Mouse (Mus musculus) adrenal gland, postnatal 25 days (tissue): Measurements from ENCODE around the gene Fthl17f. TPM values are rescaled to one million over a fixed set of nuclear protein-coding genes. Genes with fewer than 3 reads are reported as not detected.
"Not testable (repeated sequence)": the region's sequence is repeated elsewhere in the genome, so short reads cannot be mapped to it uniquely, and the experiment has no call there.

Experiments used
- DNase-seq: peaks from one replicate; pipeline ENCODE4 v3.0.0; 2021; ENCODE audit warnings: mixed read lengths
- long read RNA-seq: library from polyadenylated mRNA; stranded (forward); transcript quantifications from one replicate; pipeline ENCODE4 v2.0.0, GENCODE M21; 2021
- total RNA-seq: library from RNA; stranded (reverse); gene quantifications from 2 replicates; pipeline ENCODE4 v1.2.3, GENCODE M21; 2021

The Fthl17f gene
- not detected in 2 replicates for total RNA-seq
- long read RNA-seq = 0 reads

DNA sequence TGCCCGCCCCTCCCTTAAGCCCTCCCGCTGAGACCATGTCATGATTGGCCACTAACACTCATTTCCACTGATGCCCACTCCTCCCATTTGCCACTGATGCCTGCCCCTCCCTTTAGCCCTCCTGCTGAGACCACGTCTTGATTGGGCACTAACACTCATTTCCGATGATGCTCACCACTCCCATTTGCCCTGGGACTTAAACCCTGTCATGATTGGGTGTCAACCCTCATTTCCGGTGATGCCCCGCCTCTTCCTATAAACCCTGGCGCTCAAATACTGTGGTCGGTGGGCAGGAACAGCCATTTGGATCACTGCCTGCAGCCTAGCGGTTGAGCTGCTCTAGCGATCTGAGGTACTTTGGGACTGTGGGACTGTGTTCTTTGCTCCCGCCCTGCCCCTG lies at the start of gene Fthl17f:
TSS of gene Fthl17f (plus strand) at position 301 of the 400 bp plus-strand sequence.
- not testable (repeated sequence) for DNase-seq

DNA sequence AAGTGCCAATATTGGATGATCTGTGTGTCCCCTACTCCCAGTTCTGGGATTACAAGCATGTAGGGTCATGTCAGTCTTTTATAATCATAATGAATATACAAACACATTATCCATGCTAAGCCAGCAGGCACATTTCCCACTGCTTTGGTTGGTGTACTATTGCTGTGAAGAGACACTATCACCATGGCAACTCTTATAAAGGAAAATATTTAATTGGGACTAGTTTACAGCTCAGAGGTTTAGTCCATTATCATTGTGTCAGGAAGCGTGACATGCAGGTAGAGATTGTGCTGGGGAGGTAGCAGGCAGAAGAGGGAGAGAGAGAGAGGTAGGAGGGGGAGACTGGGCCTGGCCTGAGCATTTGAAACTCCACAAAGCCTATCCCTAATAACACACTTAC lies 46.7 kb upstream of the Fthl17f start:
- no peak for DNase-seq

DNA sequence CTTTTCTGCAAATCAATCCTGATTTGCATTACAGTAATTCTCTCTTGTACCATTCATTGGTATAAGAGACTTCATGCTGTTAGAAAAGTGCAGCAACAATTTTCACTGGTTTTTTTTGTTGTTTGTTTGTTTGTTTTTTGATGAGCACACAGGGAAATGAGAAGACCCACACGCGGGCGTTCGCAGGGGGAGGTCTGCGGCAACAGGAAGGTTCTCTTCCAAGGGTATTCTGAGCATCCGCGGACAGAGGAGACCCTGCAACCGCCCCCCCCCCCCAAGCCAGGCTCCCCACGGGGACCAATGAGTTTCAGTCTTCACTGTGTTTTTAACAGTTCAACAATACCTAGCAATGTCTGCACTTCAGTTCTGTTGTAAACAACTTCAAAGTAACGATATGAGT lies 43.3 kb upstream of the Fthl17f start:
- no peak for DNase-seq

DNA sequence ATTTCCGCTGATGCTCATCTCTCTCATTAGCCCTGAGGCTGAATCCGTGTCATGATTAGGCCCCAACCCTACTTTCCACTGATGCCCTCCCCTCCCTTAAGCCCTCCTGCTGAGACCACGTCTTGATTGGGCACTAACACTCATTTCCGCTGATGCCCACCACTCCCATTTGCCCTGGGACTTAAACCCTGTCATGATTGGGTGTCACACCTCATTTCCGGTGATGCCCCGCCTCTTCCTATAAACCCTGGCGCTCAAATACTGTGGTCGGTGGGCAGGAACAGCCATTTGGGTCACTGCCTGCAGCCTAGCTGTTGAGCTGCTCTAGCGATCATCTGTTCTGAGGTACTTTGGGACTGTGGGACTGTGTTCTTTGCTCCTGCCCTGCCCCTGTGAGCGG lies 29.6 kb upstream of the Fthl17f start, which contains the start of gene Fthl17e:
TSS of gene Fthl17e (plus strand) at position 301 of the 400 bp plus-strand sequence.
- not testable (repeated sequence) for DNase-seq

DNA sequence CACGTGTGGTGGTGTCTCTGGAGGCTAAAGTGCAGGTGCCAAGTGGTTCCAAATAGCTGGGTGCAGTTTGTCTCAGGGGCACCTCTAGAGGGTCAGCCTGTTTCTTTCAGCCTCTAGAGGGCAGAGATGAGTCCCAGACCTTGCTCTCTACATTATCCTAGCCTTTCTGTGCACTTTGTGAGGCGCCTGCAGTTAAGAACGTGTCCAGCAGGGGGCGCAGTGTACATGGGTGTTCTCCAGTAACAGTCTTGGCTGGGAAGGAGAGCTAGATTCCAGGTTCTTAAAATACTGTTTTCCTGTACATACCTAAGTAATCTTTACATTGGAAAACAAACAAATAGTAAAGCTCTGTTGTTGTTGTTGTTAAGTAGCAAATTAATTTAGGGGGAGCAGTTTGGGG lies 21.2 kb upstream of the Fthl17f start:
- not testable (repeated sequence) for DNase-seq

DNA sequence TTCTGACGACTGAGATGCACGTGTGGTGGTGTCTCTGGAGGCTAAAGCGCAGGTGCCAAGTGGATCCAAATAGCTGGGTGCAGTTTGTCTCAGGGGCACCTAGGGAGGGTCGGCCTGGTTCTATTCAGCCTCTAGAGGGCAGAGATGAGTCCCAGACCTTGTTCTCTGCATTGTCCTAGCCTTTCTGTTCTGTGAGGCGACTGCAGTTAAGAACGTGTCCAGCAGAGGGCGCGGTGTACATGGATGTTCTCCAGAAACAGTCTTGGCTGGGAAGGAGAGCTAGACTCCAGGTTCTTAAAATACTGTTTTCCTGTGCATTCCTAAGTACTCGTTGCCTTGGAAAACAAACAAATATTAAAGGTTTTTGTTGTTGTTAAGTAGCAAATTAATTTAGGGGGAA lies 1.9 kb upstream of the Fthl17f start:
- peak; percentile 57 for DNase-seq

DNA sequence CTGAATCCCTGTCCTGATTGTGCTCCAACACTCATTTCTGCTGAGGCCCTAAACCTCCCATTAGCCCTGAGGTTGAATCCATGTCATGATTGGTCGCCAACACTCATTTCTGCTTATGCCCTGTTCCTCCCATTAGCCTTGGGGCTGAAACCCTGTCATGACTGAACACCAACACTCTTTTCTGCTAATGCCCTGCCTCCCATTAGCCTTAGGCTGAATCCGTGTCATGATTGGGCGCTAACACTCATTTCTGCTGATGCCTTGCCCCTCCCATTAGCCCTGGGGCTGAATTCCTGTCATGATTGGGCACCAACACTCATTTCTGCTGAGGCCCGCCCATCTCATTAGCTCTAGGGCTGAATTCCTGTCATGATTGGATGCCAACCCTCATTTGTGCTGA lies 714 bp upstream of the Fthl17f start:
- DNase-seq = no peak

DNA sequence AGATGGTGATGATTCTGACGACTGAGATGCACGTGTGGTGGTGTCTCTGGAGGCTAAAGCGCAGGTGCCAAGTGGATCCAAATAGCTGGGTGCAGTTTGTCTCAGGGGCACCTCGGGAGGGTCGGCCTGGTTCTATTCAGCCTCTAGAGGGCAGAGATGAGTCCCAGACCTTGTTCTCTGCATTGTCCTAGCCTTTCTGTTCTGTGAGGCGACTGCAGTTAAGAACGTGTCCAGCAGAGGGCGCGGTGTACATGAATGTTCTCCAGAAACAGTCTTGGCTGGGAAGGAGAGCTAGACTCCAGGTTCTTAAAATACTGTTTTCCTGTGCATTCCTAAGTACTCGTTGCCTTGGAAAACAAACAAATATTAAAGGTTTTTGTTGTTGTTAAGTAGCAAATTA lies 14.9 kb downstream of the Fthl17f start:
- DNase-seq = peak; percentile 65

DNA sequence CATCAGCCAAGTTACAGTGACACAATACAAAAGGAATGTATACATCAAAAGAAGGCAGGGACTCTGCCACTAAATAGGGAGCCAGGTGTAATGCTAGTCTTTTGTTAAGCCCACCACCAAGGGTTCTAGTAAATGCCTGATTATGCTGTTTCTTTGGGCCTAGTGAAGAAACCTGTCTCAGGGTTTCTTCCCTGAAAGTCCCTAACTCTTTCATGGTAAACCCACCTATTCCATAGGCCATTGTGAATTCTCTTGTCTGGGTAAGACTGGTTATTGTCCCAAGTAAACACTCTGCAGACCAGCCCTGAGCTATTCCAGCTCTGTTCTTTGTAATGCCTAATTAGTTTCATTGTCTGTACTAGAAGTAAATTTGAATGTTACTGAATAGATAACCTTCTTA lies 32.3 kb downstream of the Fthl17f start:
- not testable (repeated sequence) for DNase-seq

DNA sequence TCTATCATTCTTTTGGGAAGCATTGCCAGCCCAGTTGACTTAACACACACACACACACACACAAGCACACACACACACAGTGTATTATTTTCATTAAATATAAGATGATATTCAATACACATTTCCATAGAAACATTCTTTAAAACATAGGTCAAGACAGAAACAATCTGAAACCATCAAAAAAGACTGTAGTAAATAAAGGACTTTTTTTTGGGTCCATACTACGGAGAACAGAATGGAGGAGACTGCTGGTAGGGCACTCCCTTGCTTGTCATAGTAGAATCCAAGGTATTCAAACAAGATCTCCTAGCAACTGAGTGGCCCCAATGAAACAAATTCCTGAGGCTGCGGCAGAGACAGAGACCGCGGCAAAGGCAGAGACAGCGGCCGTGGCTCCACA lies 41.4 kb downstream of the Fthl17f start, which contains the start of gene 4930402K13Rik:
TSS of gene 4930402K13Rik (plus strand) at position 301 of the 400 bp plus-strand sequence.
- DNase-seq = no peak

DNA sequence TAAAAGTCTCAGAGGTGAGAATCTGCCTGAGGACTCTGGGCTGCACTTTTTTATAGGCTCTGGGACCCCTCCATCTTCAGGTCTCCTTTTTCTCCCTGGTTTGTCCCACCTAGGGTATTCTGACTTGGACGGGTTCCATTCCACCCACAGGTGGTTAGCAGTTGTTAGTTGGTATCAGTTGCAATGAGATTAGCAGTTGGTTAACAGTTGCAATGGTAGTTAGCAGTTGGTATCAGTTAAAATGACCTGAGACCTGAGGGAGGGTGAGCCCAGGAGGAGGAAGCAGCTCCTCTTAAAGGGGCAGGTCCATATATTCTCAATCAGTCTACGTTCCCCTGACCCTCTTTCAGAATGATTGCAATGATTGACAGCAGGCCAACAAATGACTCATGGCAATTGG lies 47.6 kb downstream of the Fthl17f start:
- no peak for DNase-seq

Other genes with a start within 250 kb of the Fthl17f start
- not detected in 2 replicates for gene Gm6592, start 219.0 kb upstream of the Fthl17f start, total RNA-seq
- not detected in 2 replicates for gene Gm5751, start 188.8 kb upstream of the Fthl17f start, total RNA-seq
- gene B630019K06Rik, start 170.6 kb upstream of the Fthl17f start, total RNA-seq = 9.9 and 10.9 TPM in 2 replicates
- gene Fthl17b, start 100.0 kb upstream of the Fthl17f start, total RNA-seq = not detected in 2 replicates
- gene Fthl17c, start 86.5 kb upstream of the Fthl17f start, total RNA-seq = not detected in 2 replicates
- not detected in 2 replicates for gene Fthl17d, start 76.3 kb upstream of the Fthl17f start, total RNA-seq
- gene Fthl17e, start 29.5 kb upstream of the Fthl17f start, total RNA-seq = not detected in 2 replicates
- gene 4930402K13Rik, start 41.5 kb downstream of the Fthl17f start, total RNA-seq = not detected in 2 replicates
- 1.8 and 2.2 TPM in 2 replicates for gene Lancl3, start 136.9 kb downstream of the Fthl17f start, total RNA-seq
- not detected in 2 replicates for gene Gm14862, start 193.9 kb downstream of the Fthl17f start, total RNA-seq
- gene Xk, start 209.7 kb downstream of the Fthl17f start, total RNA-seq = 1.5 and 2.0 TPM in 2 replicates
- not detected in 2 replicates for gene H2al1m, start 220.7 kb downstream of the Fthl17f start, total RNA-seq